Mouse (Mus musculus): ENCODE results near the gene Bend4. TPM values are rescaled to one million over a fixed set of nuclear protein-coding genes. Genes with fewer than 3 reads are reported as not detected.

Gene Bend4
- polyA plus RNA-seq, 1 experiment = 1.00 TPM

DNA sequence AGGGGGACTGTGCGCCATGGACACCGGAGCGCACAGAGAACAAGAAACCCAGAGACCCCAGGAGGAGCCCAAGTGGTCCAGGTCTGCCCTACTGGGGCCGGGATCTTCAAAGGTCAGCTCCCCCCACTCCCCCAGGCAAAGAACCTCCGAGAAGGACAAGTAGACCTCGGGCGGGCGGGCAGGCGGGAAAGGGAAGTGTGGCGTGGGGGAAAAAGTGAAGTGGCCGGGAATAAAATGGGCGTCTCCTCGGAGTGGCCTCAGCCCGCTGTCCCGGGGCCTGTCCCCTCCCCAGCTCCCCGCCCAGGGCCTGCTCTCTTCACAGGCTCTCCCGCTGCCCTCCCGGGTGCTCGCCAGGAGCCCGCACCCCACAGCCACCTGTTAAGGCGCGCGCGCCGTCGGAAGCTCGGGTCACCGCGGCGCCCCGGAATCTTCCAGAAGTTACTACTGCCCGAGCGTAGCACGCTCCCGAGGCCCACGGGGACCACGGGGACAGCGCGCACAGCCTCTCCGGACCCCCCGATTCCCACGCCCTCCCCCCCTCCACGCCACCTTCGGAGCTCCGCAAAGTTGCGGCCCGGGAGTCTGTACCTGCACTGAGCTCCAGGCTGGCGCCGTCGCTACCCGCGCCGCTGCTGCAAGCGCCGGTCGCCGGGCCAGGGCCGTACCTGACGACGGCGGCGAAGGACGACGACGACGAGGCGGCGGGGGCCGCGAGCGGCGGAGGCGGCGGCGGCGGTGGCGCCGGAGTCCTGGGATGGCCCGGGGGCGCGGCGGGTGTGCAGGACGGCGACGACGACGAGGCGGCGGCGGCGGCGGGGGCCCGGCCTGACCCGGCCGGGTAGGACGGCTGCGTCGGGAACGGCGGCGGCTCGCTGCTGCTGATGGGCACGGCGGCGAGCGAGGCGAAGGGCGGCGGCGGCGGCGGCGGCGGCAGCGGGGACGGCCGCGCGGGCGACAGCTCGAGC, 1.4 kb downstream of the Bend4 start:
- TF ChIP-seq POLR2A (IDR thresholded peaks at IDR 0.05; ENCODE audit: borderline replicate concordance, control insufficient read depth, low read depth, low read length) (no peak), CTCF (IDR thresholded peaks at IDR 0.05; ENCODE audit: control insufficient read depth, insufficient read depth, low read length) (no peak)

DNA sequence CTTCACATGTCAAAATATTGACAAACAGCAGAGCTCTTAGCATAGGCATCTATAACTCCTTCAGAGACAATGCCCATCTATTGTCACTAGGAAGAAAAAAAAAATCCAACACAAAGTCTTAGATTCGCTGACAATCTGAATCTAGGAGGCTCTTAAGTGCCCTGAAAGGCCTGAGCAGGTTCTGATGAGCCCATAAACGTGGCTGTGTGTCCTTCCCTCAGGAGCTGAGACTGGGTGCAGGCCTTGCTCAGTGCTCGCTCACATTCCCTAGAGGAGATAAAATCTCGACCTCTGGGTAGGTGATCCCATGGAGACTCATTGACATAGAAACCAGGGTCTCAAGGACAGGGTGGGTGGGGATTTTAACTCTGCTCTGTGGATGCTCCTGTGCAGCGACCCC, 2.1 kb downstream of the Bend4 start:
- WGBS = 49% methylated on average over 5 of the region's 5 CpGs
- no peak overlapping the region for H3K4me3 ChIP-seq (replicated peaks; ENCODE audit: control insufficient read depth, low read depth, low read length)
- TF ChIP-seq POLR2A (IDR thresholded peaks at IDR 0.05; ENCODE audit: borderline replicate concordance, control insufficient read depth, low read depth, low read length) = no peak
- no peak for TF ChIP-seq CTCF (IDR thresholded peaks at IDR 0.05; ENCODE audit: control insufficient read depth, insufficient read depth, low read length)
- H3K4me1 ChIP-seq (ENCODE audit: control insufficient read depth, insufficient read depth, low read length) = no peaks in the 10 kb centered on the region
- H3K27ac ChIP-seq (ENCODE audit: control insufficient read depth, insufficient read depth, low read depth, low read length, poor library complexity) = no peak overlapping the region

More for the DNA sequence above, 1.4 kb downstream of the Bend4 start:
- Histone ChIP-seq H3K4me1 (ENCODE audit: control insufficient read depth, insufficient read depth, low read length) (no peaks in the 10 kb centered on the region), H3K4me3 (replicated peaks; ENCODE audit: control insufficient read depth, low read depth, low read length) (peak overlapping the region; percentile 16), H3K27ac (ENCODE audit: control insufficient read depth, insufficient read depth, low read depth, low read length, poor library complexity) (peak overlapping the region; percentile 51; the same call in 1 of the 2 replicates)
- WGBS = 5% methylated on average over 115 of the region's 121 CpGs

DNA sequence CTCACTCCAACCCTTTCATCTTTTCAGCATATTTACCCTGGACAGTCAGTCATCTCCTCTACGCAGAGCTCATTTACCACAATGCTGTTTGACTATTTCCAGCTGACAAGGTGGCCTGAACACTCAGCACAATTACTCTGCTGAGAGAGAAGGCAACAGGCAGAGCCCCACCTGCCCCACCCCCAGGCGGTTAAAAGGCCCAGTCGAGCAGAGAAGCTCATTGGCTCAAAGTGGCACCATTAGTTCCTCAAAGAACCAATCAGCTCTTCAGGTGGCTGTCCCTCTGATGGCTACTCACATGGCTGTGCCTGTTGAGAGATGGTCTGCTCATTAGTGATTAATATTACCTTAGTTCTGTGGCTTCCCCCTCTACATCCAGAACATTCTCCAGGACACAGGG, 3.5 kb downstream of the Bend4 start:
- no peak for TF ChIP-seq CTCF (IDR thresholded peaks at IDR 0.05; ENCODE audit: control insufficient read depth, insufficient read depth, low read length)
- no peak for TF ChIP-seq POLR2A (IDR thresholded peaks at IDR 0.05; ENCODE audit: borderline replicate concordance, control insufficient read depth, low read depth, low read length)
- WGBS = 66% methylated on average over 3 of the region's 3 CpGs

DNA sequence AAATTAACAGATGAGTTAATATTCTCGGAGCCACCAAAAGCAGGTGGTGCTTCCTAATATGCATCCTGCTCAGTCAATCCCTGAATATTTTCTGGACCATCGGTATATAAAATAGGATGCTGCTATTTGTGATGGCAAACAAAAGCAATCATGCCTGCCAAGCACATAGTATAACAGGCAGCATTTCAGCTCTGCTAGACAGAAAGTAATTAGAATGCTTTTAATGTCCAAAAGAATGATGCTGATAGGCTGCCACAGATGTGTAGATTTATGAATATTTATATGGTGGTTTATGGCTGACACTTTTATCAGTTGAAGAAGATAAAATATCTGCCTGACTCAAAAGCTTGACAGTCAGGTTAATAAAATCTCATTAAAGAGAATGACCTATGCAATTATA, 4.1 kb downstream of the Bend4 start:
- TF ChIP-seq CTCF (IDR thresholded peaks at IDR 0.05; ENCODE audit: control insufficient read depth, insufficient read depth, low read length) (no peak), POLR2A (IDR thresholded peaks at IDR 0.05; ENCODE audit: borderline replicate concordance, control insufficient read depth, low read depth, low read length) (no peak)
- 92% methylated on average over 2 of the region's 2 CpGs for WGBS
- H3K4me1 ChIP-seq (ENCODE audit: control insufficient read depth, insufficient read depth, low read length) = no peaks in the 10 kb centered on the region
- no peak overlapping the region for H3K4me3 ChIP-seq (replicated peaks; ENCODE audit: control insufficient read depth, low read depth, low read length)
- H3K27ac ChIP-seq (ENCODE audit: control insufficient read depth, insufficient read depth, low read depth, low read length, poor library complexity) = no peak overlapping the region

More for the DNA sequence above, 3.5 kb downstream of the Bend4 start:
- H3K27ac ChIP-seq (ENCODE audit: control insufficient read depth, insufficient read depth, low read depth, low read length, poor library complexity) = no peak overlapping the region
- H3K4me1 ChIP-seq (ENCODE audit: control insufficient read depth, insufficient read depth, low read length) = no peaks in the 10 kb centered on the region
- H3K4me3 ChIP-seq (replicated peaks; ENCODE audit: control insufficient read depth, low read depth, low read length) = no peak overlapping the region

DNA sequence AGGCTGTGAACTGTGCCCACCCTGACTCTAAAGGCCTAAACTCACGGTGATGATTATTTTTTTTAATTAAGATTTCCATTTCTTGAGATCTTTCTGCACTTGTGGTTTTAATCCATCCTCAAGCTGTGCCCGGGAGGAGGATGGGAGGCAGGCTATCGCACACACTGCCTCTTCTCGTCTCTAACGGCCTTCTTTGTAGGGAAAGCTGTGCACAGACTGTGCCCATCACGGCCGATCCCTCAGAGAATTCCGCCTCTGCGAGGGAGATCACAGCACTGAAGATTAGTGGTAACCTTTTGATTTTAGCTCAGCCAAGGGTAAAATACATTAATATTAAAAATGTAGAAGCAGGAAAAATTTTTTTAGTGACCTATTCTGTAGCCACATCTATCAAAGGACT, 4.8 kb downstream of the Bend4 start:
- Histone ChIP-seq H3K27ac (ENCODE audit: control insufficient read depth, insufficient read depth, low read depth, low read length, poor library complexity) (no peak overlapping the region), H3K4me1 (ENCODE audit: control insufficient read depth, insufficient read depth, low read length) (no peaks in the 10 kb centered on the region), H3K4me3 (replicated peaks; ENCODE audit: control insufficient read depth, low read depth, low read length) (no peak overlapping the region)
- TF ChIP-seq CTCF (IDR thresholded peaks at IDR 0.05; ENCODE audit: control insufficient read depth, insufficient read depth, low read length) = no peak
- TF ChIP-seq POLR2A (IDR thresholded peaks at IDR 0.05; ENCODE audit: borderline replicate concordance, control insufficient read depth, low read depth, low read length) = no peak
- 85% methylated on average over 9 of the region's 9 CpGs for WGBS

DNA sequence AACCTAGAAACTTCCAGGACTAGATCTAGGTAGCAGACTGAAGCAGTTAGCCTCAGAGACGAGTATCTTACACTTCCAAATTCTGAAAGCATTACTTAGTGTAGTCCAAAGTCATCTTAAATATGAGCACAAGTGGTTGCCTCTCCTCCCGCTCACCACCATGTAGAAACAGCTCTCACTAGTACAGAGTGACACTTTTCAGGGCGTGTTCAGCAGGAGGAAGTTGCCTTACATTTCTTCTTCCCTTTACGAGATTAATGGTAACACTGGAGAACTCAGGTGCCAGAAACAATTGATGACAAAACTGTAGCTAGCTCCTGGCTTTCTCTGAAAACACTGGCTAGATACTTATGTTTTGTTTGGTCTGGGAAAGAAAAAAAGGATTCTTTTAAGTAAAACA, 8.7 kb downstream of the Bend4 start:
- Histone ChIP-seq H3K4me1 (ENCODE audit: control insufficient read depth, insufficient read depth, low read length) (no peaks in the 10 kb centered on the region), H3K27ac (ENCODE audit: control insufficient read depth, insufficient read depth, low read depth, low read length, poor library complexity) (no peak overlapping the region), H3K4me3 (replicated peaks; ENCODE audit: control insufficient read depth, low read depth, low read length) (no peak overlapping the region)
- 19% methylated on average over 4 of the region's 4 CpGs for WGBS
- TF ChIP-seq POLR2A (IDR thresholded peaks at IDR 0.05; ENCODE audit: borderline replicate concordance, control insufficient read depth, low read depth, low read length) (no peak), CTCF (IDR thresholded peaks at IDR 0.05; ENCODE audit: control insufficient read depth, insufficient read depth, low read length) (no peak)

DNA sequence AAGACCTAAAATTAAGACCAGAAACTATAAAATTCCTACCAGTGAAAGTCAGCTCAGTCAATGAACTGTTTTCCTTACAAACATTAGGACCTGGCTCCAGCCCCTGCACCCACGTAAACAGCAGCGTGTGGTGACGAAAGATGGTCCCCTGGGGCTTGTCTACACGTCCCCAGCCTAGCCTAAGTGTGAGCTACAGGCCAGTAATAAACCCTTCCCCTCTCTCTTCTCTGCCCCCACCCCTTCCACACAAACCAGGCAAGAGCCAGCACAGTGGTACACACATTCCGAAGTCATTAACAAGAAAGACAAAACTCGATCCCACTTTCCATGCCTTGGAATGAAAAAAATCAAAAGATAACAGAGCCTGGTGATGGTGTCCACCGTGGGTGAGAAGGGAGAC, 16.6 kb downstream of the Bend4 start:
- TF ChIP-seq POLR2A (IDR thresholded peaks at IDR 0.05; ENCODE audit: borderline replicate concordance, control insufficient read depth, low read depth, low read length) (no peak), CTCF (IDR thresholded peaks at IDR 0.05; ENCODE audit: control insufficient read depth, insufficient read depth, low read length) (no peak)
- Histone ChIP-seq H3K27ac (ENCODE audit: control insufficient read depth, insufficient read depth, low read depth, low read length, poor library complexity) (no peak overlapping the region), H3K4me1 (ENCODE audit: control insufficient read depth, insufficient read depth, low read length) (no peaks in the 10 kb centered on the region), H3K4me3 (replicated peaks; ENCODE audit: control insufficient read depth, low read depth, low read length) (no peak overlapping the region)
- WGBS = 78% methylated on average over 7 of the region's 7 CpGs

DNA sequence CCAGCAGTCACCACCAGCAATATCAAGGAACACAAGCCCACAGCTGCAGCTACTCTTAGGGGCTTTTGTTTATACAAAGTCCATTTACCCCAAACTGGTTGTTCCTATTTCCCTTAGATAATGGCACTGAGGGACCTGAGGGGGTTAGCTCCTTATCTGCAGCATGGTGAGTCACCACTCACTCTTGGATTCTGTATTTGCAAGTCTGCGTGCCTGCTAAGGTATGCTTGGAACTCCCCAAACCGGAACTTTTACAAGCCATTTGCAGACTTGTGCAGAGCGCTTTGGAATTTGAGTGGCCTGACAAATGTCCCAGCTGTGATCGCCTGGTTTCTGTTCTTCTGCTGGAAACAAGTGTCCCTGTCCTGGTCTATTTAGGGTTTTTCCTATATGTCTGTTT, 17.7 kb downstream of the Bend4 start:
- TF ChIP-seq CTCF (IDR thresholded peaks at IDR 0.05; ENCODE audit: control insufficient read depth, insufficient read depth, low read length) (no peak), POLR2A (IDR thresholded peaks at IDR 0.05; ENCODE audit: borderline replicate concordance, control insufficient read depth, low read depth, low read length) (no peak)
- H3K4me3 ChIP-seq (replicated peaks; ENCODE audit: control insufficient read depth, low read depth, low read length) = no peak overlapping the region
- H3K4me1 ChIP-seq (ENCODE audit: control insufficient read depth, insufficient read depth, low read length) = no peaks in the 10 kb centered on the region
- H3K27ac ChIP-seq (ENCODE audit: control insufficient read depth, insufficient read depth, low read depth, low read length, poor library complexity) = no peak overlapping the region
- 74% methylated on average over 4 of the region's 4 CpGs for WGBS

Measured in bone marrow, adult 2 months (tissue).